Mouse (Mus musculus): ENCODE data around the gene Ptpn18.

- TF ChIP-seq GATA1 (IDR thresholded peaks at IDR 0.05; ENCODE audit: low read length) = no peak
- no peak for TF ChIP-seq TAL1 (IDR thresholded peaks at IDR 0.05; ENCODE audit: low read length)
Measured at GRCm38 (mm10) chr1:34516595-34516994, 57.0 kb downstream of the Ptpn18 start.

Measured in erythroblast, embryonic 14.5 days (primary cell).